Mouse (Mus musculus) adrenal gland, postnatal 4 days (tissue): ENCODE results near the gene Gtf2a2. TPM values are rescaled to one million over a fixed set of nuclear protein-coding genes. Genes with fewer than 3 reads are reported as not detected.

Experiments
- DNase-seq, 2 experiments: peaks; one replicate each; pipeline ENCODE4 v3.0.0; 2021 to 2022; ENCODE audit warnings: low spot score in 2 of 2, mixed read lengths in 2 of 2
- total RNA-seq, 2 experiments: library from RNA; stranded (reverse); gene quantifications; 2 replicates each; pipeline ENCODE4 v1.2.3; 2021

Gene Gtf2a2
- total RNA-seq, 2 experiments from 2014 or later = 86.4 to 93.0 TPM

DNA sequence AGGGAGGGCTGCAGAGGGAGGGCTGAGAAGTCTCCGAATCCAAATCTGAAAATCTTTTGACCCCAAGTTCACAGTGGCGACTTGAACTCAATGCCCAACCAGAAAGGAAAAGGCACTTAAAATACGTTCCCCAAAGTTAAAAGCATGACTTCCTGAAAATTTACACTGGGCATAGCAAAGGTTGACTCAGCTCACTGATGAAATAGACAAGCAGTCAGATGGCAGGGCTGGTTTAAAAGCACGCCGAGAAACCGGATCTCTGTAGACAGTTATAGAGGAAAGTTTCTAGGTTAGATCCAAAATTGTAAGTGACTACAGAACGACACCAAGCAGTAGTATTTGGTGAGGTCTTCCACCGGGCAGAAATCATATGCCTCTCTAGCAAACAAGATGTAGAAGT is 37.5 kb downstream of the Gtf2a2 start:
- DNase-seq = no peak

DNA sequence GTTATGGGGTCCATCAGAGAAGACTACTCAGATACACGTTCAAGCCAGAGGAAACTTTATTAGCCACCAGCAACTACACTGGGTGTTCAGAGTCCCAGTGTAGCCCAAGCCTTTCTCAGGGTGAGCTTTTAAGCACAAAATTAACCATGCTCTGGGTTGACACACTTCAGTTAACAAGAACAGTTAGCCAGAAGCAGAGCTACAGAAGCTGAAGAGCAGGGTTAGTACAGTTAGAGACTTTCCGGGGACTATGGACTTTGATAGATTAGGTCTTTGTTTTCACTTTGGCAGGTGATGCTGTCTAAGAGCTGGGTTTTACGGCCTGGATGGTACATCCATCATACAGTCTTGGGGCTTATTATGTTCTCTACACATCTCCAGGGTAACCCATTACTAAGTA is 40.4 kb downstream of the Gtf2a2 start:
- DNase-seq = no peak

DNA sequence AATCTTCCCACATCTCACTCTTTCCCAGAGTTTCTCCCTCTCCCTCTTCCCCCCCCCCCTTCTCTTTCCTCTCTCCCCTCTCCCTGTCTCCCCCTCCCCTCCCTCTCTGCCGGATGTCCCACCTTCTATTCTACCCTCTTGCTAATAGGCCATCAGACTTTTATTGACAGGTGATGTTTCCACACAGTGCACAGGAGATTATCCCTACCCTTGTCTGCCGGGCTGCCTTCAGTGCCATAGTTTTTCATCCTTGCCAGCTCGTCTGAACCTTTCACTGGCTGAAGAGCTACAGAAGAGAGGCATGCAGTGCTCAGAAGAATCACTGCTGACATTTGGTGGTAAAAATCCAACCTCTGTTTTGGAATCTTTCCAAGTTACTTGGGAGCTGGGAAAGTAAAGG is 41.1 kb downstream of the Gtf2a2 start:
- DNase-seq = no peak

DNA sequence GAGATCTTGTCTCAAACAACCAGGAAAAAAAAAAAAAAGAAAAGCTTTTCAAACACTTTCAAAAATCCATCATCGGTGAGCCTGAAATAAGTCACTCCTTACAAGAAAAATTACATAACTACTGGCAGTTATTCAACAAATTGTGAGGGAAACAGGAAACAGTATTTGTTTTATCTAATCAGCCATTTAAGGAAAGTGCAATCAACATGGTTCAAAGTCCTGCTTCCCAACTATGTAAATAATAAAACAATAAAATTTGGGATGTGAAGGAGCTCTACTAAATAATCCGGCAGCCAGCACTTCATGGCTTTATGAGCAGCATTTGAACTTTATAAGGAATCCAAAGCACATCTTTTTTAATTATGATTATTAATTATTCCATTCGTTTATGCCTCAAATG is 49.7 kb downstream of the Gtf2a2 start:
- no peak for DNase-seq

DNA sequence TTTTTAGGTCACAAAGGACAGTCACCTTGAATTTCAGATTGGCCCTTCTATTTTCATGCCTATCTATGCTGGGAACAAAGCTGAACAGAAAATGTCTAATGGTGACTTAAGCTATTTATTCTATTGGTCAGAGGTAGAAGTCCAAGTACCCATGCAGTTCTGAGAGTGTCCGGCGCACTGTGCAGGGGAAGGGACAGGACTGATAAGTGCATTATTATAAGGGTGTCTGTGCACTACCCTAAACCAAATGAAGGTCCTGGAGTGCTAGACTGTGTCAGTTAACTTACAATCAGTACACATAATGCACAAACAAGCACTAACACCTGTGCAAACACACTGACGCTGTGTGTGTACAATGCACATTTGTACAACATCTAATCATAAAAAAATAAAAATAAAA is 55.1 kb downstream of the Gtf2a2 start:
- DNase-seq = no peak

DNA sequence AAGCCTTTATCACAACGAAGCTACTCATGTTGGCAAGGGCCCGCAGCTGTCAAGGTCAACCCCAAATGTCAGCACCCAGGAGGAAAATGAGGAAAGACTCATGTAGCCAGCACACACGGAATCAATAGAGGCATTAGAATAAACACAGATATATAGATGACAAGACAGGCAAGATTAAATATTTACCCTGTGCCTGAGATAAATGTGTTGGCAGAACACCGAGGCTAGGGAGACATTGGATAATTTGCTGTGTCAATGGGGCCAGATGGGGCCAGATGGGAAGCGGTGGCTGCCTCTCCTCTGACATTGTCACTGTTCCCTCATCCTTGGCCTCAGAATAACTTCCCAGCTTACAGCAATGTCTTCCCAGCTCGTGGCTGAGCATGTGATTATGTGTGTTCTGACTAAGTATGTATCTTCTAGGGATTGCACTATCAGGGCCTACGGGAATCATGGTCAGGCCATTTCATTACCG is 57.6 kb downstream of the Gtf2a2 start:
- DNase-seq = no peak

DNA sequence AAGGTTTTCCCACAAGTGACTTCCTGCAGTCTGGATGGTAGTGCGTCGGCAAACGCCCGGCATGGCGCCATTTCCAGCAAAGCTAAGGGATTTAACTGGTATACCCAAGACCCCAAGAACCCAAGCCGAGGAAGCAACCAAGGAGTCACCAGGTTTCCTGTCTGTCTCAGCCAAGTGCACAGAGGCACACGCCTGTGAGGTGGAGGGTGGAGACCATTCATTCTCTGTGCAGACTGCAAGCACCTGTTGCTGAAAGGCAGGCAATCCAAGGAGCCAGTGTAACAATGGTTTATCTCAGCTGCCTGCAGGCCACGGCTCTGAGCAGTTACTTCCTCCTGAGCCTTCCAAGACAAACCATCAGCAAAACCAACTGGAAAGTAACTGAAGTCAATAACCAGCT is 60.0 kb downstream of the Gtf2a2 start:
- DNase-seq = no peak

Other genes starting within 250 kb of the Gtf2a2 start
- gene Bnip2, start 23.1 kb upstream of the Gtf2a2 start, total RNA-seq = 100 to 1,000 TPM in 1 of 2 experiments, 10 to 100 TPM in 1; 98.8 to 109 TPM
- gene Gcnt3, start 25.5 kb downstream of the Gtf2a2 start, total RNA-seq = not detected
- gene Fam81a, start 130.0 kb downstream of the Gtf2a2 start, total RNA-seq = 10 to 100 TPM in 1 of 2 experiments, 1 to 10 TPM in 1; 8.3 to 12.6 TPM
- gene Myo1e, start 194.8 kb downstream of the Gtf2a2 start, total RNA-seq = 10 to 100 TPM; 16.8 to 19.8 TPM